Mouse (Mus musculus) limb, embryonic 12.5 days (tissue): ENCODE measurements around the gene Rb1. TPM values are rescaled to one million over a fixed set of nuclear protein-coding genes. Genes with fewer than 3 reads are reported as not detected.

ENCODE experiments used
- ATAC-seq: fragments of 200-750 bp; cut with Nextera tagmentation; 2 replicates; pipeline ENCODE4 v1.8.0; 2017; ENCODE audit warnings: low read depth, moderate TSS enrichment; ENCODE audit not compliant: insufficient number of reproducible peaks, insufficient read depth, low FRiP score, low TSS enrichment
- H3K27ac ChIP-seq: fragments of 300-500 bp; sonication (generic); 2 replicates; pipeline ENCODE4 v1.5.1; 2016; ENCODE audit warnings: mild to moderate bottlenecking, moderate library complexity
- H3K27me3 ChIP-seq: fragments of 300-500 bp; sonication (generic); 2 replicates; pipeline ENCODE4 v1.6.1; 2016; ENCODE audit warnings: mild to moderate bottlenecking, moderate library complexity
- H3K36me3 ChIP-seq: fragments of 300-500 bp; sonication (generic); 2 replicates; pipeline ENCODE4 v1.6.1; 2016; ENCODE audit warnings: mild to moderate bottlenecking, moderate library complexity
- H3K4me1 ChIP-seq: fragments of 300-500 bp; sonication (generic); replicated peaks from 2 replicates; pipeline ENCODE4 v1.6.1; 2016
- H3K4me2 ChIP-seq: fragments of 300-500 bp; sonication (generic); 2 replicates; pipeline ENCODE4 v1.6.1; 2016; ENCODE audit warnings: mild to moderate bottlenecking, moderate library complexity
- H3K4me3 ChIP-seq: fragments of 300-500 bp; sonication (generic); replicated peaks from 2 replicates; pipeline ENCODE4 v1.5.1; 2016; ENCODE audit warnings: mild to moderate bottlenecking
- H3K9ac ChIP-seq: fragments of 300-500 bp; sonication (generic); replicated peaks from 2 replicates; pipeline ENCODE4 v1.6.1; 2016; ENCODE audit warnings: mild to moderate bottlenecking, moderate library complexity
- H3K9me3 ChIP-seq: fragments of 300-500 bp; sonication (generic); 2 replicates; pipeline ENCODE4 v1.6.1; 2016; ENCODE audit warnings: mild to moderate bottlenecking, moderate library complexity
- WGBS: fragments of 180-500 bp; shearing (Covaris S2); methylation state at CpG from one replicate; pipeline ENCODE4 v1.1.7; 2016; 5-methylcytosine and 5-hydroxymethylcytosine counted together
- polyA plus RNA-seq: library from polyadenylated mRNA; unstranded; fragments of >200 nt; fragmentation: Nextera tagmentation; extraction: Ambion mirVana; gene quantifications from 2 replicates; pipeline ENCODE4 v1.2.1, GENCODE M21; 2016

Rb1 gene
- polyA plus RNA-seq, 1 experiment from 2014 or later: 22.2 TPM

- under 1% methylated on average over 19 of the region's 19 CpGs for WGBS
- Histone ChIP-seq H3K36me3 (peaks cover 6% of the 10 kb centered on the region; the same call in 1 of the 2 replicates), H3K9me3 (no peaks in the 10 kb centered on the region), H3K27ac (peak within 1 kb of the TSS; percentile 95), H3K4me2 (peak within 1 kb of the TSS; percentile 55), H3K27me3 (no peaks in the 10 kb centered on the region), H3K4me1 (peaks cover 20% of the 10 kb centered on the region), H3K4me3 (peak within 1 kb of the TSS; percentile 57), H3K9ac (peak within 1 kb of the TSS; percentile 79)
- ATAC-seq: peak; percentile 52; the same call in 1 of the 2 replicates
These were observed 87.7 kb downstream of the Rb1 start, which contains the start of gene Lpar6 for GRCm38 (mm10) chr14:73237848-73238321. TSS of gene Lpar6 (plus strand) at chr14:73237895.

- Histone ChIP-seq H3K4me2 (peak overlapping the region; percentile 13), H3K27ac (peak overlapping the region; percentile 87), H3K9ac (no peak overlapping the region), H3K9me3 (no peaks in the 10 kb centered on the region), H3K4me1 (peaks cover 30% of the 10 kb centered on the region), H3K4me3 (no peak overlapping the region), H3K27me3 (no peaks in the 10 kb centered on the region), H3K36me3 (0 out of 2 replicates have a peak, but pooled peaks cover 6% of the 10 kb centered on the region)
- peak; percentile 80 for ATAC-seq
- 7% methylated on average over 2 of the region's 2 CpGs for WGBS
These were observed 91.1 kb downstream of the Rb1 start for GRCm38 (mm10) chr14:73234468-73235031.

DNA sequence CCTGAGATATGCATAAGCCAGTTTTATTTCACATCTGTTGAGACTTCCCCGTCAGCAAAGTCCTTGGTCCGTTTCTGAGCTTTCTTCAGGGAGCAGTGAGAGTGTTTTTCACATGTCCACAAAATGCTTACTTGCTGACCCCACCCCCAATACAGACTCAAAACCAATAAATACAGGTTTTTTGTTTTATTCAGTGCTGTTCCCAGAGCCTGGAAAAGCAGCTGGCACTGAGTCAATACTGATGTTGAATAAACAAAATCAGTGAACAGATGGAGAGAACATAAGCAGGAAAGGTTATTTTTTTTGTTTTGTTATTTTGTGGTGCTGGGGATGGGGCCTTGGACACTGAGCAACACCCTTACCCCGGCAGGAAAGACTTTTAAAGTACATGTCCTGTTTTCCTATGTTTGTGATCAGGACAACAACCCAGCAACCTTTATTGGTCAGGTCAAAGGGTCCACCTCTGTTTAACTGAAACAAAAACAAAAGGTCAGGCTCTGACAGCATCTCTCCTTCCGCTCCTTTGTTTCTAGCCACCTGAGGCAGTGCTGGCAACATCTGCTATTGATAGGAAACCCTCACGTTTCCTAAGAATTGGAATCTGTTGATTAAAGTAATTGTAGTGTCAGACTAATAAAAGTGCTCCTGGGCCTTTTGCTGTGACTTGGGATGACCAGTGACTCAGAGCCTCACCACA, 94.2 kb downstream of the Rb1 start:
- peak overlapping the region; percentile 75 for H3K27ac ChIP-seq
- no peak overlapping the region for H3K9ac ChIP-seq
- H3K27me3 ChIP-seq: no peaks in the 10 kb centered on the region
- H3K36me3 ChIP-seq: 0 out of 2 replicates have a peak, but pooled peaks cover 6% of the 10 kb centered on the region
- H3K4me2 ChIP-seq: no peak overlapping the region
- H3K4me1 ChIP-seq: peaks cover 28% of the 10 kb centered on the region
- no peak overlapping the region for H3K4me3 ChIP-seq
- H3K9me3 ChIP-seq: no peaks in the 10 kb centered on the region
- no peak for ATAC-seq
- 8% methylated on average over 5 of the region's 5 CpGs for WGBS

DNA sequence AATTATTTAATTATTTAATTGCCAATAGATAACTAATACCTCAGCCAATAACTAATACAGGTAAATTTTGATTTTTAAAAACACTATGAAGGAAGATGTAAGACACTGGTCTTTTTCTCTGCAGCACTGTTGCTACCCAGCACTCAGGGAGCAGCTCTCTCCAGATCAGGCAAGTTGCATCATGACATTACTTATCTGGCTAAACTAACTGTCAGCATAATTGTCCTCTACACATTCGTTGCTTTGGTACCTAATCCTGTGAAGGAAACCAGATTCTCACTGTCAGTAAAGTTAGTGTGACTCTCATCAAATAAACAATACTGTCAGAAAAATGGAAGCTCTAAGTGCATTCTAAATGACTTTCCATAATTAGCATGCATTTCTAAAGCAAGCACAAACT, 98.8 kb downstream of the Rb1 start:
- no peak for ATAC-seq

GRCm38 (mm10) chr14:73226346-73226745, 99.3 kb downstream of the Rb1 start:
- Histone ChIP-seq H3K4me1 (peaks cover 8% of the 10 kb centered on the region), H3K9ac (no peak overlapping the region), H3K27me3 (no peaks in the 10 kb centered on the region), H3K27ac (no peak overlapping the region), H3K36me3 (0 out of 2 replicates have a peak, but pooled peaks cover 6% of the 10 kb centered on the region), H3K4me2 (no peak overlapping the region), H3K9me3 (no peaks in the 10 kb centered on the region), H3K4me3 (no peak overlapping the region)
- WGBS: 66% methylated on average over 3 of the region's 3 CpGs
- ATAC-seq: no peak

More for the DNA sequence above, 98.8 kb downstream of the Rb1 start:
- no peak overlapping the region for H3K27ac ChIP-seq
- WGBS: 11% methylated on average over 1 of the region's 1 CpGs
- 0 out of 2 replicates have a peak, but pooled peaks cover 6% of the 10 kb centered on the region for H3K36me3 ChIP-seq
- no peaks in the 10 kb centered on the region for H3K27me3 ChIP-seq
- no peaks in the 10 kb centered on the region for H3K9me3 ChIP-seq
- no peak overlapping the region for H3K9ac ChIP-seq
- H3K4me2 ChIP-seq: no peak overlapping the region
- no peak overlapping the region for H3K4me3 ChIP-seq
- H3K4me1 ChIP-seq: peaks cover 13% of the 10 kb centered on the region

- ATAC-seq: no peak
- no peak overlapping the region for H3K9ac ChIP-seq
- no peak overlapping the region for H3K27ac ChIP-seq
- 87% methylated on average over 9 of the region's 9 CpGs for WGBS
- no peaks in the 10 kb centered on the region for H3K9me3 ChIP-seq
- H3K27me3 ChIP-seq: no peaks in the 10 kb centered on the region
- no peak overlapping the region for H3K4me2 ChIP-seq
- H3K4me3 ChIP-seq: no peak overlapping the region
- peaks cover 5% of the 10 kb centered on the region for H3K4me1 ChIP-seq
- no peaks in the 10 kb centered on the region for H3K36me3 ChIP-seq
These were observed 103.2 kb downstream of the Rb1 start for GRCm38 (mm10) chr14:73222316-73222970.

DNA sequence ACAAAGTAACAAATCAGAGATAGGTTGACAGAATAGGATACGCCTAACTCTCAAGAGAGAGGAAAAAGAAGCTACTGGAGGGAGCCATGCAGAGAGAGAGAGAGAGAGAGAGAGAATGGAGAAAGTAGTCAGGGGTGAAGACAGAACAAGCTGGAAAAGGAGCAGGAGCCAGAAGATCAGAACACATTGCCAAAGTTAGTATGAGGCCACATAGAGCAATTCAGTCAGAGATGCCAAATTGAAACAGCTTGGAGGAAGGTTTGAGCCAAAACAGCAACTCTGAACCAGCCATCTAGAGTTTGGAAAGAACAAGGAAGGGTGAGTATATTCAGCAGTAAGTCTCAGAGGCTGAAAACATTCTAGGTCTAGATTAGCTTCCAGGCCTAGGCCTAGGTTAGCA, 108.6 kb downstream of the Rb1 start:
- no peak overlapping the region for H3K4me2 ChIP-seq
- ATAC-seq: no peak
- no peak overlapping the region for H3K4me3 ChIP-seq
- H3K9me3 ChIP-seq: no peaks in the 10 kb centered on the region
- H3K27ac ChIP-seq: no peak overlapping the region
- WGBS: 80% methylated on average over 1 of the region's 1 CpGs
- H3K4me1 ChIP-seq: no peaks in the 10 kb centered on the region
- H3K27me3 ChIP-seq: no peaks in the 10 kb centered on the region
- H3K36me3 ChIP-seq: peaks cover 14% of the 10 kb centered on the region
- H3K9ac ChIP-seq: no peak overlapping the region

DNA sequence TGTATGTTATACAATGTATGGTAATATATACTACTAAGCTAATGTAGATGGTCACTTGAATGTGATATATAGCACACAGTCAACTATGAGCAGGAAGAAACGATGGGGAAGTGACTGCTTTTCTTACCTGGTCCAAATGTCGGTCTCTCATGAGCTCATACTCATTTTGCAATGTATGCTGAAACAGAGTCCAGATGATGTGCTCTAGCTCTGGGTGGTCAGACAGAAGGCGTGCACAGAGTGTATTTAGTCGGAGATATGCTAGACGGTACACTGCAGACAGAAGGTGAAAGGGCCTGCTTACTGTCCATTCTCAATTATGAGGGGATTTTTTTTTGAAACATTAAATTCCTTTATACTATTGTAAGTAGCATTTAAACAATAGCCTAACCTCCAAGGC, 114.1 kb downstream of the Rb1 start:
- H3K4me1 ChIP-seq: no peaks in the 10 kb centered on the region
- H3K4me3 ChIP-seq: no peak overlapping the region
- ATAC-seq: no peak
- no peaks in the 10 kb centered on the region for H3K9me3 ChIP-seq
- H3K36me3 ChIP-seq: peaks cover 19% of the 10 kb centered on the region
- H3K9ac ChIP-seq: no peak overlapping the region
- H3K27me3 ChIP-seq: no peaks in the 10 kb centered on the region
- no peak overlapping the region for H3K27ac ChIP-seq
- 93% methylated on average over 5 of the region's 5 CpGs for WGBS
- H3K4me2 ChIP-seq: no peak overlapping the region

GRCm38 (mm10) chr14:73210196-73210595, 115.4 kb downstream of the Rb1 start:
- Histone ChIP-seq H3K9me3 (no peaks in the 10 kb centered on the region), H3K27me3 (no peaks in the 10 kb centered on the region), H3K9ac (no peak overlapping the region), H3K27ac (no peak overlapping the region), H3K36me3 (peaks cover 12% of the 10 kb centered on the region), H3K4me1 (no peaks in the 10 kb centered on the region), H3K4me3 (no peak overlapping the region), H3K4me2 (no peak overlapping the region)
- WGBS: 91% methylated on average over 8 of the region's 8 CpGs
- no peak for ATAC-seq

DNA sequence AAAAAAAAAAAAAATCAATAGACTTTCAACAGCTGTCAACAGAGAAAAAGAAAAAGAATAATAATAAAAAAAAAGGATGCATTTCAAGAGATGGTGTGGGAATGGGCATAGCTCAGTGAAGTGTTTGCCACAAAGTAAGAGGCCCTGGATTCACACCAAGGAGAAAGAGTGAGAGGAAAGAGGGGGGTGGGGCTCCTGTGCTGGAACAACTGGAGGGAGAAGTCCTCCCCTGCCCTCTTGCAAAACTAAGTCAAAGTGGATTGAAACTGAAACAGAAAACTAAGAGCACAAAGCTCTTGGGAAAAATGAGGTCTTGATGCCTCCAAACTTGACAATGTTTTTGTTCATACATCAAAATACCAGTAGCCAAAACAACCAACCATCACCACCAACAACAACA, 116.4 kb downstream of the Rb1 start:
- Histone ChIP-seq H3K36me3 (0 out of 2 replicates have a peak, but pooled peaks cover 6% of the 10 kb centered on the region), H3K9me3 (no peaks in the 10 kb centered on the region), H3K4me2 (no peak overlapping the region), H3K27me3 (no peaks in the 10 kb centered on the region), H3K4me3 (no peak overlapping the region), H3K4me1 (no peaks in the 10 kb centered on the region), H3K27ac (no peak overlapping the region), H3K9ac (no peak overlapping the region)
- no peak for ATAC-seq

DNA sequence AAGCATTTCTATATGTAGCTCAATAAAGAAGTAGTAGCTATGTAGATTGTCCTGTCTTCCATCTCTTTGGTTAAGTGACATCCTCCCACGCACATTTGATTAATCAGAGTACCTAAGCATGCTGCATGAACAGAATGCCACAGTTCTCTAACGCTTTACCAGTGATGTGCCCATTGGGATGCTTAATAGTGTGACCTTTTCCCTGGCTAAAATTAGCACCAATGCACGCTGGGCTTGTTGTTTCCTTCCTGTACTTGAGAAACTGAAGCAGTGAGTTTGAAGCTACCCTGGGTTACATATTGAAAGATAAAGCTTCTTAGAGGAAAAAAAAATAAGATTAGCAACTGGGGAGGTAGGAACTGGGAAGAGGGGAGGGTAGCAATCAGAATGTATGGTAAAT, 121.6 kb downstream of the Rb1 start:
- H3K27me3 ChIP-seq: no peaks in the 10 kb centered on the region
- ATAC-seq: no peak
- H3K4me1 ChIP-seq: peaks cover under 1% of the 10 kb centered on the region
- no peak overlapping the region for H3K4me3 ChIP-seq
- H3K36me3 ChIP-seq: no peaks in the 10 kb centered on the region
- H3K9me3 ChIP-seq: no peaks in the 10 kb centered on the region
- 80% methylated on average over 3 of the region's 3 CpGs for WGBS
- no peak overlapping the region for H3K9ac ChIP-seq
- H3K4me2 ChIP-seq: no peak overlapping the region
- H3K27ac ChIP-seq: no peak overlapping the region
